Mouse (Mus musculus) stomach, postnatal 0 days (tissue): ENCODE results near the gene Mxd3.

Experiments
- CTCF ChIP-seq: IDR thresholded peaks from 2 replicates; pipeline ENCODE4 v1.5.1; 2016; ENCODE audit warnings: antibody characterized with exemption, low read depth, mild to moderate bottlenecking, moderate library complexity
- EP300 ChIP-seq: optimal IDR thresholded peaks from 2 replicates; pipeline ENCODE3; 2016; ENCODE audit warnings: antibody characterized with exemption

- TF ChIP-seq CTCF (no peak), EP300 (no peak)
These were observed 46.3 kb upstream of the Mxd3 start for GRCm38 (mm10) chr13:55375877-55376276.
